Mouse (Mus musculus) intestine, postnatal 0 days (tissue): ENCODE measurements around the gene Cacna1g. TPM values are rescaled to one million over a fixed set of nuclear protein-coding genes. Genes with fewer than 3 reads are reported as not detected.
A peak's percentile ranks its signal among the peaks of the same experiment; 100 is the strongest.

Source experiments
- ATAC-seq: fragments of 200-750 bp; cut with Nextera tagmentation; 2 replicates; pipeline ENCODE4 v1.8.0; 2017; ENCODE audit warnings: mild to moderate bottlenecking, moderate TSS enrichment, moderate library complexity
- H3K27ac ChIP-seq: fragments of 300-500 bp; sonication (generic); 2 replicates; pipeline ENCODE4 v1.5.1; 2014; ENCODE audit warnings: mild to moderate bottlenecking, low read depth, low read length, moderate library complexity
- H3K27me3 ChIP-seq: fragments of 300-500 bp; sonication (generic); replicated peaks from 2 replicates; pipeline ENCODE4 v1.6.1; 2014; ENCODE audit warnings: low read length, mixed read lengths; ENCODE audit not compliant: control insufficient read depth, insufficient read depth
- H3K36me3 ChIP-seq: fragments of 300-500 bp; sonication (generic); 2 replicates; pipeline ENCODE4 v1.6.1; 2014; ENCODE audit warnings: mild to moderate bottlenecking, moderate library complexity; ENCODE audit not compliant: control insufficient read depth, insufficient read depth
- H3K4me1 ChIP-seq: fragments of 300-500 bp; sonication (generic); replicated peaks from 2 replicates; pipeline ENCODE4 v1.6.1; 2014; ENCODE audit warnings: antibody characterized with exemption, low read length, mixed read lengths; ENCODE audit not compliant: control insufficient read depth, insufficient read depth
- H3K4me2 ChIP-seq: fragments of 300-500 bp; sonication (generic); replicated peaks from 2 replicates; pipeline ENCODE4 v1.6.1; 2014; ENCODE audit warnings: low read depth, mild to moderate bottlenecking, moderate library complexity
- H3K4me3 ChIP-seq: fragments of 300-500 bp; sonication (generic); 2 replicates; pipeline ENCODE4 v1.5.1; 2014; ENCODE audit warnings: low read depth, low read length
- H3K9ac ChIP-seq: fragments of 300-500 bp; sonication (generic); 2 replicates; pipeline ENCODE4 v1.6.1; 2014; ENCODE audit warnings: mild to moderate bottlenecking, low read depth, low read length
- H3K9me3 ChIP-seq: fragments of 300-500 bp; sonication (generic); 2 replicates; pipeline ENCODE4 v1.6.1; 2016; ENCODE audit warnings: mixed run types; ENCODE audit not compliant: control insufficient read depth
- CTCF ChIP-seq: sonication (generic); IDR thresholded peaks from 2 replicates; pipeline ENCODE4 v1.5.1; 2016; ENCODE audit warnings: low read depth, mild to moderate bottlenecking, control low read depth, antibody characterized with exemption, moderate library complexity
- WGBS: fragments of 180-500 bp; shearing (Covaris S2); extraction: QIAGEN DNeasy Blood & Tissue Kit; methylation state at CpG from one replicate; pipeline ENCODE4 v1.1.7; 2014; 5-methylcytosine and 5-hydroxymethylcytosine counted together
- polyA plus RNA-seq: library from polyadenylated mRNA; unstranded; fragments of >200 nt; fragmentation: Nextera tagmentation; extraction: Ambion mirVana; gene quantifications from 2 replicates; pipeline ENCODE4 v1.2.1, GENCODE M21; 2015

The Cacna1g gene
- polyA plus RNA-seq, 1 experiment from 2014 or later: 1.2 TPM

- H3K9ac ChIP-seq: no peak overlapping the region
- no peaks in the 10 kb centered on the region for H3K9me3 ChIP-seq
- TF ChIP-seq CTCF: no peak
- H3K4me1 ChIP-seq: no peaks in the 10 kb centered on the region
- no peak for ATAC-seq
- H3K27ac ChIP-seq: no peak overlapping the region
- H3K4me3 ChIP-seq: no peak overlapping the region
- 81% methylated on average over 14 of the region's 14 CpGs for WGBS
- peaks cover 11% of the 10 kb centered on the region; the same call in 1 of the 2 replicates for H3K27me3 ChIP-seq
- no peaks in the 10 kb centered on the region for H3K36me3 ChIP-seq
- H3K4me2 ChIP-seq: no peak overlapping the region
These were observed 9.9 kb upstream of the Cacna1g start for GRCm38 (mm10) chr11:94483921-94484320.

- no peak overlapping the region for H3K4me2 ChIP-seq
- H3K36me3 ChIP-seq: no peaks in the 10 kb centered on the region
- H3K27ac ChIP-seq: no peak overlapping the region
- H3K9me3 ChIP-seq: no peaks in the 10 kb centered on the region
- H3K4me1 ChIP-seq: no peaks in the 10 kb centered on the region
- no peak overlapping the region for H3K4me3 ChIP-seq
- peaks cover 11% of the 10 kb centered on the region; the same call in 1 of the 2 replicates for H3K27me3 ChIP-seq
- peak; percentile 30; the same call in 1 of the 2 replicates for TF ChIP-seq CTCF
- 75% methylated on average over 11 of the region's 11 CpGs for WGBS
- no peak for ATAC-seq
- H3K9ac ChIP-seq: no peak overlapping the region
These were observed 9.4 kb upstream of the Cacna1g start for GRCm38 (mm10) chr11:94483436-94483835.

GRCm38 (mm10) chr11:94482738-94483137 lies 8.7 kb upstream of the Cacna1g start:
- H3K36me3 ChIP-seq: no peaks in the 10 kb centered on the region
- H3K9me3 ChIP-seq: no peaks in the 10 kb centered on the region
- no peaks in the 10 kb centered on the region for H3K4me1 ChIP-seq
- TF ChIP-seq CTCF: no peak
- no peak overlapping the region for H3K9ac ChIP-seq
- no peak for ATAC-seq
- no peak overlapping the region for H3K4me3 ChIP-seq
- 89% methylated on average over 11 of the region's 11 CpGs for WGBS
- H3K27ac ChIP-seq: no peak overlapping the region
- H3K27me3 ChIP-seq: peaks cover 16% of the 10 kb centered on the region; the same call in 1 of the 2 replicates
- no peak overlapping the region for H3K4me2 ChIP-seq

DNA sequence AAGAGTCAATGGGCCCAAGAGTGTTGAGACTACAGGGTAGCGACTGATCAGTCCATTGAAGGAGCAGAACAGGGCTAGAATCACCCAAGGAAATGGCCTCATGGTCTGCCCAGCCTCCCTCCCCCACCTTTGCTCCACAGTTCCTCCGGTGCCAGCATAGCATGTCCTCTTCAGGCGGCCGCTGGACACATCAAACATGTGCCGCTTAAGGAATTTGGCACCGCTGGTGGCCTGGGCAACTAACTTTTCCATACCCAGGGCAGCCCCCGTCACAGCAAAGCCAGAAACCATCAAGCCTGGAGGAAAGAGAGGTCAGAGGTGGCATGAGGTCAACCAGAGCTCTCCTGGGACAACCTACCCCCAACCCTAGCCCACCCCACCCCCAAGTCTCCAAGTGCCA lies 8.0 kb upstream of the Cacna1g start:
- Histone ChIP-seq H3K27me3 (peaks cover 19% of the 10 kb centered on the region; the same call in 1 of the 2 replicates), H3K9me3 (no peaks in the 10 kb centered on the region), H3K4me3 (no peak overlapping the region), H3K27ac (no peak overlapping the region), H3K4me1 (no peaks in the 10 kb centered on the region), H3K9ac (no peak overlapping the region), H3K4me2 (no peak overlapping the region), H3K36me3 (no peaks in the 10 kb centered on the region)
- WGBS: 93% methylated on average over 7 of the region's 7 CpGs
- TF ChIP-seq CTCF: no peak
- ATAC-seq: no peak

DNA sequence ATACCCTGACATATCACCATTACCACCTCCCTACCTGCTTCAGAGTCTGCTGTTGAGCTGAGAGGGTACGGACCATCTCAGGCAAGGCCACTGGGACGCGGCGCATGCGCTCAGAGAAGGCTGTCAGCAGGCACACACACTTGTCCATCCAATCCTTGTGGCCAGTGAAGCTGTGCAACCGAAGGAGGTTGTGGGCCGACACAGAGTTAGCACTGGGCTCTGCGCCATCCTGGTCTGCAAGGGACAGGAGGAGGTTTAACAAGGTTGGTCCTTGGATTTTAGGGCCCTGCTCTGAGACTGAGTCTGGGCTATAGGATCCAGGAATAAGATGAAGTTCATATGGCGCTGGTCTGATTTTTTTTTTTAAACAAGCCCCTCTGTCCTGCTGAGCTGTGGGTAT lies 6.4 kb upstream of the Cacna1g start:
- H3K4me3 ChIP-seq: no peak overlapping the region
- 88% methylated on average over 9 of the region's 9 CpGs for WGBS
- no peaks in the 10 kb centered on the region for H3K9me3 ChIP-seq
- no peak overlapping the region for H3K4me2 ChIP-seq
- peaks cover 22% of the 10 kb centered on the region for H3K27me3 ChIP-seq
- no peaks in the 10 kb centered on the region for H3K36me3 ChIP-seq
- H3K4me1 ChIP-seq: no peaks in the 10 kb centered on the region
- no peak overlapping the region for H3K27ac ChIP-seq
- H3K9ac ChIP-seq: no peak overlapping the region
- ATAC-seq: no peak
- TF ChIP-seq CTCF: no peak

DNA sequence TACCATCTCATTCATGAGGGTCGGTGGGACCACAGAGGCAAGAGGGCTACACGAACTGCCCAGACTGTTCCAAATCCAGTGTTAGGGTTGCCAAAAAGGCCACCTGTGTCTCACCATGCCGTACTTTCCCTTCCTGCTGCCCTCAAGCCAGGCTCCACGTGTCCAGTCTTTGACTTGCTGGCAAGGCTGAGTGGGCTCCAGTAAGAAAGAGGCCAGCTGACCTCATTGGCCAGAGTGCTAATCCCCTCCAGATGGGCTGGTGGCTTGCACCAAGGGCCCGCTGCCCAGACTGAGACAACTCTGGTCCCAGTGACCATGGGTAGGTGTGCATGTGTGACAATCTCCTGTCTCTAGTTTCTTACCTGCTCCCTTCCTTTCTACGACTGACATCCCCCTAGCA lies 3.7 kb upstream of the Cacna1g start:
- no peak for TF ChIP-seq CTCF
- H3K9ac ChIP-seq: no peak overlapping the region
- H3K36me3 ChIP-seq: no peaks in the 10 kb centered on the region
- H3K9me3 ChIP-seq: no peaks in the 10 kb centered on the region
- ATAC-seq: no peak
- H3K4me1 ChIP-seq: peaks cover 3% of the 10 kb centered on the region; the same call in 1 of the 2 replicates
- H3K27me3 ChIP-seq: peaks cover 46% of the 10 kb centered on the region
- H3K4me3 ChIP-seq: no peak overlapping the region
- H3K4me2 ChIP-seq: no peak overlapping the region
- no peak overlapping the region for H3K27ac ChIP-seq
- WGBS: 79% methylated on average over 6 of the region's 6 CpGs

DNA sequence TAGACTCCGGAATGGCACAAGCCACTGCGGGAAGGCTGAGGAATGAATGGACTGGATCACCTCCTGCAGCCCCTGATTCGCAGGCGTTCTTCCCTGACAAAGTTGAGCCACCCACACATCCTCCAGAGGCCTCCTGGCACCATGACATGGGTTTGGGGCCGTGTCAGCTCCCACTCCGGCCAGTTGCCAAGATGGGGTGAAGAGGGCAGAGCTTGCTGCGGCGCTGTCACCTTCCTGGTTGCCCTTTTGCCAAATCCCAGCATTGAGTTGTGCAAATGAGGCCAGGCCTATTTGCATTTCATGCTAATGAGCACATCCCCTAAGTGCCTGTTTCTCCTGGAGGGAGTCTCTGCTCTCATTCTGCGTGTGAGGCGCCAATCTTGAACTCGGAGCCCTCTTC lies 1.7 kb upstream of the Cacna1g start:
- no peak for TF ChIP-seq CTCF
- Histone ChIP-seq H3K27ac (no peak overlapping the region), H3K27me3 (peaks cover 59% of the 10 kb centered on the region), H3K4me1 (peaks cover 3% of the 10 kb centered on the region; the same call in 1 of the 2 replicates), H3K9me3 (no peaks in the 10 kb centered on the region), H3K4me2 (no peak overlapping the region), H3K9ac (no peak overlapping the region), H3K36me3 (no peaks in the 10 kb centered on the region), H3K4me3 (no peak overlapping the region)
- no peak for ATAC-seq
- WGBS: 25% methylated on average over 11 of the region's 11 CpGs
